Mouse (Mus musculus) T-helper 2 cell (primary cell): ENCODE data around the gene Hoxb8.

Experiments
- in situ Hi-C: fragments of 300-600 bp; cut with MboI, MseI; formaldehyde crosslinking; loops from one replicate; pipeline ENCODE4 v1.15.1; 2025; ENCODE audit warnings: high pct_unique_total_duplicates

Gene Hoxb8

GRCm38 (mm10) chr11:96327750-96328149, 46.0 kb downstream of the Hoxb8 start:
- in situ Hi-C loops = no loop called here

GRCm38 (mm10) chr11:96328605-96329004, 46.9 kb downstream of the Hoxb8 start:
- in situ Hi-C loops = no loop called here

DNA sequence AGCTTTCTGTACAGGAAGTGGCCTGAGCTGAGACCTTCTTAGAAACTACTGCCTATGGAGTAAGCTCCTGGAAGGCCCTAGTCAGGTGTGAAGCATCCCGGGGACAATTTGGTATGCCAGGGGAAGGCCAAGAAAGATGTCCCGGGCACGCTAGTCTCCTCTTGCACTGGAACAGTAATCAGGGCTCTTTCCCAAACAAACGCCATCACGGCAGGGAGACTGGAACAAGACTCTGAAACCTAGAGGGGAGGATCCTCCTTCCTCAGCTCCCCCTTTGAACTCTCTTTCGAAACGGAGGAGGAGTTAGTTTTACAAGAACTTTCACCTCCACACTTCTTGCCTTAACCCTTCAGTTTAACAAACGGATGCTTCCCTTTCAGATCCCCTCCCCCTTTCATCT, 50.4 kb downstream of the Hoxb8 start:
- in situ Hi-C loops = no loop called here

DNA sequence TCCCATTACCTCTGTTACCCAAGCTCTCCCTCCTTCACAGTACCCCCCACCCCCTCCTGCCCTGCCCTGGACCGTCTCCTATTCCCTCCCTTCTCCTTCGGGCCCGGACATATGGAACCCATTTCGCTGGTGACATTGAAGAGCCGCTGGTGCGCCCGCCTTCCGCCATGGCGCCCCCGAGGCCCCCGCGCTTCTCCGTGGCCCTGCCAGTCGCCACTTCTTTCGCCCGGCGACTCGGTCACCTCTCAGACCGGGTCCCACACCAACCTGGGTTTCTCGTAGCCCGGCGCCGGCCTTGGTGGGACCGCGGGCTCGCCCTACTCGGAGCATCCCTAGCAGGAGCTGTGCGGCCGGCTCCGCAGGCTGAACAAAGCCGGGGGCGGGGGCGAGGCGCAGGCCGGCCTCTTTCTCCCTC, 50.9 kb downstream of the Hoxb8 start:
- in situ Hi-C loops = no loop called here

- in situ Hi-C loops = no loop called here
Observed at GRCm38 (mm10) chr11:96333241-96334001, 51.7 kb downstream of the Hoxb8 start.

- in situ Hi-C loops = no loop called here
Observed at GRCm38 (mm10) chr11:96334002-96334364, 52.3 kb downstream of the Hoxb8 start.
